Mouse (Mus musculus) layer of hippocampus, postnatal 14 days (tissue): ENCODE measurements around the gene Hbq1a. TPM values are rescaled to one million over a fixed set of nuclear protein-coding genes. Genes with fewer than 3 reads are reported as not detected.

Experiments
- DNase-seq, 2 experiments: peaks; one replicate each; pipeline ENCODE4 v3.0.0; 2021 to 2022; ENCODE audit warnings: low spot score in 2 of 2, mixed read lengths in 1 of 2
- total RNA-seq, 2 experiments: library from RNA; stranded (reverse); gene quantifications; 2 replicates each; pipeline ENCODE4 v1.2.3; 2021

Gene Hbq1a
- total RNA-seq, 2 experiments from 2014 or later = 0.93 to 0.99 TPM

DNA sequence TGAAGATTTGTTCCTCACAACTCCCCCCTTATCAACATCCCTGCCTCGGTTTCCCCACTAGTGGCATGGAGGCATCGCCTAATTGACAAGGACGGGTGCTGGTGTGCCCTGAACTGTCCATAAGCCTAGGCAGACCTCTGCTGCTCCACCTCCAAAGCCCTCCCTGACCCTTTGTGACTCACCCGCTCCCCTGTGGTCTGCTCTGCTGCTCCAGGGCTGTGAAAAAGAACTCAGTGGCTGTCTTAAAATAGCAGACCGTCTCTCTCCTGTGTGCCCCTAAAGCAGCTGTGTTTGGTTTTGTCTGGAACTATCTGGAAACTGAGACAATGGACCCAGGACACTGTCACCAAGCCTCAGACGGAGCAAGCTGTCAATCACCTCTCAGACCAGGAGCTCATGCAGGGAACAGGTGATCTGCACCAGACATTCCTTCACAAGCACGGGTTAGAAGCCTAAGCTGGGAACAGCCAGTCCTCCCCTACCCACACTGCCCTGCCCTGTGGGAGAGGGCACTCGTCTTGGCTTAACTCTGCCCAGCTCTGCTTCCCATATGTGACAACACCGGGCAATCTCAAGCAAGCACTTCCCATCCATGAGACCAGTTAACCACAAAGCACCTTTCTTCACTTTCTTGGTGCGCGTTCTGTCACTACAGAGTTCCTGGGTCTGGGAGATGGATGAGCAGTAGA, 20.8 kb downstream of the Hbq1a start:
- DNase-seq = no peak

DNA sequence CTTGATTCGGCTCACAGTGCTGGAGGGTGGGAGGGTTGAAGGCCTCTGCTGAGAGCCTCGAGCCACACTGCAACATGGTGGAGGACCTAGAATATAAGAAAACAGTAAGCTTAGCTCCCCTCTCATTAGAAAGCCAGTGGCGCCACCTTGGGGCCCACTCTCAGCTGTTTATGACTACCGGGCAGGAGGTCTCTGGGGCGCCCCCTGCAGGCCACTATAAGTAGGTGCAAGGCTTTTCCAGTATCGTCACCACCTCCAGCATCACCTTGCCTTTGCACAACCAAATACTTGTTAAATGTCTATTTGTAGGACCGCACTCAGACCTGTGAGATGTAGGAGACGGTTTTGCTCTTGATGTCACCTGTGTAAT, 21.3 kb downstream of the Hbq1a start:
- peak; percentile 45 to 69 for DNase-seq

DNA sequence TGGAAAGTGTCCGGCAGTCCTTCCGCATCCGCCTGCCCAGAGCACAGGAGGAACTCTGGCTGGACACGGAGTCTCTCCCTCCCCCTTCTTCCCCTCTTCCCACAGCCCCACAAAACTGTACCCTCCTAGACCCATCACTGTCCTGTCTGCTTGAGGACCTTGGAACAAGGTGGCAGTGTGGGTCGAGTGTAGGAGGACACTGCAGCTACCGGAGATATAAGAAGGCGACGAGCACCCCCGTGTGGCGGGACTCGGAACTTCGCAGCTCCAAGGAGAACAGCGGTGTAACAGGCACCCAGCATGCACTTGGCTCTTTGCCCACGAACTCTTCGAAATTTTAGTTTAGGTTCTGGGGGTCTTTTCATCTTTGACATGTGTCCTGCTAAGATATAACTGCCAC, 24.7 kb downstream of the Hbq1a start:
- DNase-seq = peak; percentile 79 to 90

DNA sequence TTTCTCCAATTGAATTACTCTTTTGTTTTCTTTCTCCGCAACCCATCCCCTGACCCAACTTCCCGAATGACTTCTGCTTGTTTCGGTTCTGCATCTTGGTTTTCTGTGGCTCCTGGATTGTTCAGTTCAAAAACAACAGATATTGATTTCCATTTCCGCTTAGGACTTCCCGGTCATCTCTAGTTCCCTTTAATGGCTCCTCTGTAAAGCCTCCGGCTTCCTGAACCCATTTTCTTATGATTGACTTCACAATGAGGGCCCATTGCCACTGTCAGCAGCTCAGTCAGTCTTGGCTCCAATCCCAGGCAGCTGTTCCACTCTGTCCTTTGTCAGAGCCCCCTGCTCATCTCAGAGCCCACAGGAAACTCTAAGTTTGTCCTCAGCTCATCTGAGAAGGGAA, 31.2 kb downstream of the Hbq1a start:
- DNase-seq = no peak

DNA sequence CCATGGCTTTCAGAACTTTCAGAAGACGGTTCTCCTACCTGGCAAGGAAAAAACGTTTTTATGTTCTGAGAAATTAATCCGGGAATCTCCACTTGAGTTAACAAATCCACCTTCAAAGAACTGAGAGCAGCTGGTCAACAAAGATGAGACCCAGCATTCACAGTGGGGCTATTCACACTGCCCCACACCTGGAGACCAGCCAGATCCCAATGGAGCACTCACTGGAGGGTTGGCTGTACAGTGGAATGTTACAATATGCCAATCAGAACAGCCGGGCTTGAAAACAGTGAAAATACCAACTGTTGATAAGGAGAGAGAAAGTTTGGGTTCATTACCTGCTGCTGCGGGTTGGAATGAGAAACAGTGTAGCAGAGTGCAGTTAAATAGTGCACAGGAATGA, 32.0 kb downstream of the Hbq1a start:
- no peak for DNase-seq

DNA sequence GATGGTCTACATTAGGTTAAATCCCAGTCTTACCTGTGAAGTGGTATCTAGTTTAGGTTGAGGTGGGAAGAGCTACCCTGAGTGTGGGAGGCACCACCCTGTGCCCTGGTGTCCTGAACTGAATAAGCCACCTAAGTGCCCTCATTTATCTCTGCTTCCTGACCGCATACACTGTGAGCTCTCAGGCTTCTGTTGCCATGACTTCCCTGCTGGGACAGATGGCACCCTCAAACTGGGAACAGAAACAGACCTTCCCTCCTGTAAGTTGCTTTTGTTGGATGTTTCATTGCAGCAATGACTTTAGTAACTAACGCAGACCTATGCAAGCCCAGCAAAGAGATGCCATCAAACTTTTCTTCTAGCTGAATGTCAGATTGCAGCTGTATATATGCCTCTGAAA, 33.4 kb downstream of the Hbq1a start:
- DNase-seq = no peak

DNA sequence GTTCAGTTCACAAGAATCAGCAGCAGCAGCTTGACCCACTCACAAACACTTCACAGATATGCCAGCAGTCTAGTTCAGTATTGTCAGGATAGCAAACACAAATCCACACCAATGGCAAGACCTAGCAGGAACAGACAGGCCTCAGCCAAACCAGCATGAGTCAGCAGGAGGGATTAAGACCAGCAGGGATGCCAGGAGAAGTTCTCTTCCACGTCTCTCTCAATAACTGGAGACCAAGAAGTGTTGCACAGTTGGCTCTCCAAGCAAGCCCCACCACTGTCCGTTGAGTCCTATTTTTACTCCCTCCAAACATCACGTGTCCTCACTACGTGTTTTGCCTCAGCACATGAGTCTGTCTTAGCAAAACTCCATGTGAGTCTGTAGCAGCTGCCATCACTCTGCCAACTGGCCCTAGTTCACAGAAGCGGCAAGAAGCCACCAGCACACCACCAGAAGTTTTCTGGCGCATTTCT, 36.6 kb downstream of the Hbq1a start:
- no peak for DNase-seq

DNA sequence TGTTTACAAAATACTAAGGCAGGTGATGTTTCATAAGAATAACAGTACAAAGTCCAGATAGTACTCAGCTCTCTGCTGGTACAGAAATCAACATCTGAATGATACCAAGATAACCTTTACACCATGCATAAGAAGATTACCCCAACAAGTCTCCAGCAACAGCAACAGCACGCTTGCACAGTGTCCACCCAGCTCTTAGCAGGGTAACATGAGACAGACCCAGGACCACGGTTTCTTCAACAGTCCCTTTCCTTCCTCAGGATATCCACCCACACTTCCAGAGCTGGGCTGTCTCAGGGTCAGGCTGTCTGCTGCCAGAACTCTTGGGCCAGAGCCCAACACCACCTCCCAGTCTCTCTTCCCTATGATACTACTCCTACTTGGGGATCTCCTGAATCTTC, 39.3 kb downstream of the Hbq1a start:
- no peak for DNase-seq

DNA sequence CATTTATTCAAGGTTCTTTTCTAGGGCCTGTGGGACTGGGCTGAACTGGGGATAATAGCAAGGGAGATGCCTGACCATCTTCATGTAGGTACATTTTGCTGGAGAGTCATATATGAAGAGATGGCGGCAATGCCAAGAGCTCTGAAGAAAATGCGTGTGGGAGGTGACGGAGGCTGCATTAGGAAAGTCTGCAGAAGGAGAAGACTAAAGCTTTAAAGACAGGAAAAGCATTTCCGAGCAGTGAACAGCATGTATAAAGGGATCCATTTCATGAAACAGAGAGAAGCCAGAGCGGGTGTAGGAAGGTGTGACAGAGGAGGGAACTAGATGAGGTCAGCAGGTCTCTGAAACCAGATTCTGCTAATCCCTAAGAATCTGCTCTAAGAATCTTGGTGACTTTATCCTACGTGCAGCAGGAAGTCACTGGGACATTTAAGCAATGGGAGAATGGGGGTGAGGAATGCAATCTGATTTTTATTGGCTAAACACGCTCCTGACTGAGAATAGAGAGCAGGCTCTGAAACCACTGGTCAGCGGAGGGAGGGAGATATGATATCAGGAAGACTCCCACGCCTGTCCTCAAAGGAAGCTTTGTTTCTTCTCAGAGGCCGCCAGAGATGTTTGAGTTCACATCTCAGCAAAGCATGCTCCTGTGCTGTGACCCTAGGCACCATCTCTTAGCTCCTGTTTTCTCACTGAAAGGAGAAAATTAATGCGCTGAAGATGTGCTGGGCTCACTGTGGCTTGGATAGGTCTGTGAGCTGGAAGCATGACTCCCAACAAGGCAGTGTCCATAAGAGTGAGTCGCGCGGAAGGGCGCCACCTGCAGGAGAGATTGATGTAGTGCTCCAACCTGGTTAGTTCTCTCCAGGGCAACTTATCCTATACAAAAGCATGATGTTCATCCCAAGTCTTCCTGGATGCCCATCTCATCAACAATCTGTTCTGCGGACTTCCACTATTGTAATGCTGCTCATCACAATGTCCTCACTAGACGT, 40.9 kb downstream of the Hbq1a start:
- no peak for DNase-seq

DNA sequence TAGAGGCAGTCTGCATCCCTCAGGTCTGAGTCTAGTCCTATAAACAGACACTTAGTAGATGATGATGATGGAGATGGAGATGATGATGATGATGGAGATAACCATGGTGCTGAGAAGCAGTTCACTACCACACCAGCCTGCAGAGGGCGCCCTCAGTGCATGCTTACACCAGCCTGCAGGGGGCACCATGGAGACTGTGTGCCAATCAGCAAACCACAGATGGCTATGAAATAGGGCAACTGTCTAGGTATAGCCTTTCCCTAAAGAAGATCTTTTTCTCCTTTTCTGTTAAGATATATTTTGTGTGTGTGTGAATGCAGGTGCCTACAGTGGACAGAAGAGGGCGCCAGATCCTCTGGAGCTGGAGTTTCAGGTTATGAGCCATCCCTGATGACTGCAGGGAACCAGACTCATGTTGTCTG, 42.9 kb downstream of the Hbq1a start:
- DNase-seq = no peak

DNA sequence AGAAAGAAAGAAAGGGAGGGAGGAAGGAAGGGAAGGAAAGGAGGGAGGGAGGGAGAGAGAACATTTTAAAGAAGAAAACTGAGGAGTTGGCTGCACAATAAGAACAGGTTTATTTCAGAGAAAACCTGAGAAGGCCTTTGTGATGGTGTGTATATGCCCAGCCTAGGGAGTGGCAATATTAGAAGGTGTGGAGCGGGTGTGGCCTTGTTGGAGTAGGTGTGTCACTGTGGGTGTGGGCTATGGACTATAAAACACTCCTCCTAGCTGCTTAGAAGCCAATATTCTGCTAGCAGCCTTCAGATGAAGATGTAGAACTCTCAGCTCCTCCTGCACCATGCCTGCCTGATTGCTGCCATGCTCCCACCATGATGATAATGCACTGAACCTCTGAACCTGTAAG, 43.5 kb downstream of the Hbq1a start:
- no peak for DNase-seq

DNA sequence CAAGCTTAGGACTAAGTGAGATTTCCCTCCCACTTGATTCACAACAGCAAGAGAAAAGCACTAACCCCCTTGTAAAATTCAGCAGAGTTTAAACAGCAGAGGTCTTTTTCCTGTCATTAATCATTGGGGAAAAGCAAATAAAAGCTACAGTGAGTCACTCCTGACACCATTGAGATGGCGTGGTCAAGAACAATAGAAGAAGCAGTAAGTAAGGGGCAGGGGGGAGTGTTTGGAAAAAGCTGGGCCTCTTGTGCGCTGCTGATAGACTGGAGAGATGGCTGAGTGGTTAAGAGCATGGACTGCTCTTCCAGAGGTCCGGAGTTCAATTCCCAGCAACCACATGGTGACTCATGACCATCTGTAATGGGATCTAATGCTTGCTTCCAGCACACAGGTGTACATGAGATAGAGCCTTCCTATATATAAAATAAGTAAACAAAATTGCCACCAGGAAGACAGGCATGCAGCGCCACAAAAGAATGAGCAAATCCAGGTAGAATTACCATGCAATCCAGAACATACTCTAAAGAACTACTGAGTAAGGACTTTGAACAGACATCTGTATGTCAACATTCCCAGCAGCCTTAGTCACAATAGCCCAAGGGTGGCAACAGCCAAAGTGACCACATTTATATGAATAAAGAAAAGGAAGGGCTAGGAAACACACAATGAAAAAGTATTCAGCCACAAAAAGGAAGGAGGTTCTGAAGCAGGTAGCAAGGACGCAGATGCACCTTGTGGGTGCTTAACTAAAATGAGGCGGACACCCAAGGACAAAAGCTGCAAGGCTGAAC, 45.8 kb downstream of the Hbq1a start:
- no peak for DNase-seq

DNA sequence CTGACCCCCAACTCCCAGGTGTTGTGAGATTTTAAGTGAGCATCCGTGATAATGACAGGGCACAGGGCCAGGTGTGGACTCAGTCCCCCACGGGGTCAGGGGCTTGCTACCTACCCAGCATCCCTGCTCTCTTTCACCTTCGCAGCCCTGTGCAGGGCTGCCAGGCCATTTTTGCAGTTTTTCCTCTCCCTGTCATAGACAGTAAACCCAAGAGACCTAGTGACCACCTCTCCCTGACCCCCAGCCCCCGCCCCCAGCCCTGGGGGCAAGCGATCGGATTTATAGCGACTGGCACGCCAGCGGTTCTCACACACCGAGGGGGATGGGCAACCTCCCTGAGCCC, 47.4 kb downstream of the Hbq1a start:
- no peak for DNase-seq

DNA sequence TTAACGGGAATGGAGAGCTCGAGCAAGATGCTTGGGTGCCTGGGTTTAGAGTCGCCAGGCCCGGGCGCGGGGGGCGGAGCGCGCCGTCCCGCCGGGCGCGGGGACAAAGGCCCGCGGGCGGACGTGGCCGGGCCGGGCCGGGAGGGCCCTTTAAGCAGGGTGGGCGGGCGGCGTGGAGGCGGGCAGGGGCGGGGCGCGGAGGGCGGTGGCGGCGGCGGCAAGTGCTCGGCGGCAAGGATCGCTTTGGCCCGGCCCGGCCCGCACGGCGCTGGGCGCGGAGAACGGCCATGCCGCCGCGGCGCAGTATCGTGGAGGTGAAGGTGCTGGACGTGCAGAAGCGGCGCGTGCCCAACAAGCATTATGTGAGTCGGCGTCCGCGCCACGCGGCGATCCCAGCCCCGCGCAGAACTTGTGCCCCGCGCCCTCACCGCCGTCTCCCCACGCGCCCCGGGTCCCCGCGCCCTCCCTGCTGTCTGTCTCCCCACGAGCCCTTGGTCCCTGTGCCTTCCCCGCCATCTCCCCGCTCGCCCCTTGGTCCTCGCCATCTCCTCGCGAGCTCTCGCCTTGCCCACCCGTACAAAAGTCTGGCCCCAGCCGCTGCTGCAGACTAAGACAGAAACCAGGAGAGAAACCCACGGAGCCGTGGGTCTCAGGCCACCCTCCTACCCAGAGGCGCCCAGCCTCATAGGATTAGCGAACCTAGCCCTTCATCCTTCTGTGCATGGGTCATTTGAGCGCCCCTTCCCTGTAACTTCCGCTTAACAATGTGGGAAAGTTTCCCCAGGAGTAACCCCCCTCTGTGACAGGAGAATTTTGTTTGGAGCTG, 48.0 kb downstream of the Hbq1a start, which contains the start of gene Sh3pxd2b:
TSS of gene Sh3pxd2b (plus strand) at position 214 of the 826 bp plus-strand sequence.
- no peak for DNase-seq

DNA sequence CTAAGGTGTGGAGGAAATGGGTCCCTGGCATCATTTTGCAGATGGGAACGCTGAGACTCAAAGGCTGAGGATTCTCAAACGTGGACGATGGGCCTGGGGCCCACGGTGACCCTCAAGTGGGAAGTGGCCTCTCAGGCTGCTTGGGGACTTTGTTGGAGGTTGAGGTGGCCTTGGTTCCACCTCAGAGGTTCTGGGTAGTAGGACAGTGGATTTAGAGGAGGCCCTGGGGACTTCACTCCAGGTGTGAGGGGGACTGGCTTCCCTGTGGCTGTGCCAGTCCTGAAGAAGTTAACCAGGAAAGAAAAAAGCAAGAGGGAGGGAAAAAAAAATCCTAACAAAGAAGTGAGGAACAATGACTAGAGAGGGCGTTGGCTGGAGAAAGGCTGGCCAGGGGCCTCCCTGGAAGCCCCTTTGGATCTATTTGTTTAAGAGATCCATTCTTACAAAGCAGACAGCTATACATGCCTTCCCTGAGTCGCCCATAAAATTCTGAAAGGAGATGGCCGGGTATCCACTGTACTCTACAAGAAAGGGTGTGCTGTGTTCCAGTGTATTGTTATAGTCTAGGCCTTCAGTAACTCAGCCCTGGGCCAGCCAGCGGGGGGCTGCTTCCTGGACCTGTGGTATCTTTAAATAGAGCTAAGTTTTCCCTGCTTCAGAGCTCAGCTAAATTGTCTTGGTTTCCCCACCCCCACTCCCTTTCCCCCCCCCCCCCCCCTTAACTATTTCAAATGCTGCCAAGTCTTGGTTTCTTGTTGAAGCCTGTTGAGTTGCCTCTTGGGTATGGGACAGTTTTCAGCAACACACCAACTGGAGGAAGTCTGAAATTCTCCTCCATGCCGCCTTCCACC, 48.8 kb downstream of the Hbq1a start:
- no peak for DNase-seq

DNA sequence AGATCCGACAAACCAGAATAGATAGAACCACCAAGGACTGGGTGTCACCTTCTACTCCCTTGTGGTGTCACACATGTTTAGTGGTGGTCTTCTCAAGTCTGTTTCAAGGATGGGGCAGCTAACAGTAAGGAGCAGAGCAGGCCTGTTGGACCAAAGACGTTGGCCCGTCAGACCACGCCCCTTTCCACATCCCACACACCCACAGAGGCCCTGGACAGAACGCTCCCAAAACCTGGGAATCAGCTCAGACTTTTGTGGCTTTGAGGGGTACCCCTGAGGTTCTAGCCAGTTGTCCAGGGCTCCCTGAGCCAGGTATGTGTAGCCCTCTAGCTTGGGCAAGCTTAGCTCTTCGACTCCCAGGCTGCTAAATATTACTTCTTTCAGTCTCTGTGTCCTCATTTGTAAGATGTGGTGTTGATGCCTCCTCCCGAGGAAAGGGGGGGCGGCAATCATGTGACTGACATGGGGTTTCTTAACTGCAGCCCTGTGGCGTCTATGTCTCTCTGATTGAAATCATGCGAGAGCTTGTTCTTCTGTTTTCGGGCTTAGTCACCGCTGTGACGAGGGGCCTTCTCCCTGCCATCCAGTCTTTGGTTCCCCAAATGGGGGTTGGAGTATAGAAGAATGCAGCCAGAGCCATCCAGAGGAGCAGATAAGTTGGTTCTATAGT, 49.5 kb downstream of the Hbq1a start:
- DNase-seq = no peak
